In the genomic region with DNA sequence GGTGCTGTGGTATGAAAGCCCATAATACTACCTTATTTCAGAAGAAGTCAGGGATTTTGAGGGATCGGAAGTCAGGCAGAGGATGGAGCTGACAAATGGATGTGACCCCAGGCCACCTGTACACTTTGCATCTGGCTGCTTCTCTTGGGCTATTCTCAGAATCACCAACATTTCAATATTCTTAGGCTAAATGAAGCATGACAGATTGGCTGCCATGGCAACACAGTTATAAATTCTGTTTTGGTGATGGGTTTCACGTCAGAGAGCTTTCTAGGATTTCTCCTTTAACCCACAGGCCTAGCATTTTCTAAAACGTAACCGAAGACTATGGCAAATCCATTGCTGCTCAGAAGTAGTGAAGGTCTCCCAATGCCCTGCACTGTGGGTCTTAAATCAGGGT, we compare ENCODE assay signal across 27 mouse cellular contexts. TPM values are rescaled to one million over a fixed set of nuclear protein-coding genes. Genes with fewer than 3 reads are reported as not detected.
DNase-seq lines count a peak whose midpoint lies in the region; TF ChIP-seq lines count a peak whose summit lies in the region.
"Had no signal": no experiment of that assay in that cellular context is flagged by ENCODE, and none has a peak within 500 bp of the region (broad histone marks: within the 10 kb centered on the region; RNA-seq: fewer than 3 reads in every experiment).

No protein-coding gene starts in this region.

- no peak for TF ChIP-seq CTCF in CH12.LX (conservative IDR thresholded peaks at IDR 0.05 in 1 of 2, IDR thresholded peaks at IDR 0.05 in 1 of 2; ENCODE audit: low read depth in 2 of 2, low read length in 2 of 2)

- TF ChIP-seq POLR2A in CH12.LX (IDR thresholded peaks at IDR 0.05; ENCODE audit: low read depth, low read length): no peak

- in situ Hi-C loops in CH12.LX (cut with MboI; ENCODE audit: low pct_ligation_motif_present, low pct_unique_long_range_greater_than_20kb, low sequenced_read_pairs): no loop called here

- peak; percentile 27 for DNase-seq in embryo, embryonic 10.5 days (ENCODE audit: low spot score)
- DNase-seq in embryo, embryonic 11 days: no peak
- DNase-seq in left cerebral cortex, postnatal 25 days (ENCODE audit: low spot score in 2 of 2): peak; percentile 38 to 58
- DNase-seq in left cerebral cortex, adult 8-10 months (ENCODE audit: low spot score in 2 of 2): no peak
- DNase-seq in CH12.LX (ENCODE audit: extremely low read depth): peak; percentile 22
- peak; percentile 12 for DNase-seq in layer of hippocampus, adult 9-10 months (ENCODE audit: low spot score)
- DNase-seq in natural killer cell, adult 2 months (ENCODE audit: low spot score in 2 of 2): no peak
- no peak for DNase-seq in heart, postnatal 4 days
- DNase-seq: adrenal gland, adult 2 months; cerebellum, adult 2 months; cerebellum, postnatal 36 days; gastrocnemius, postnatal 14 days; heart, adult 11 months; heart, postnatal 10 days; kidney, adult 9 months; kidney, postnatal 14 days; liver; right cerebral cortex, postnatal 4 days; thymus, postnatal 14 days had no signal

- no peak for TF ChIP-seq EP300 in CH12.LX (IDR thresholded peaks at IDR 0.05; ENCODE audit: low read length)

- H3K4me3 ChIP-seq in CH12.LX (replicated peaks in 1 of 3; ENCODE audit: low read depth in 2 of 3, low read length in 2 of 3, poor library complexity in 1 of 3): no peak overlapping the region
- H3K4me3 ChIP-seq: embryonic facial prominence, embryonic 12.5 days; forebrain, embryonic 13.5 days; heart, embryonic 12.5 days; limb, embryonic 10.5 days had no signal

- H3K27me3 ChIP-seq in CH12.LX (replicated peaks): no peaks in the 10 kb centered on the region
- H3K27me3 ChIP-seq: embryonic facial prominence, embryonic 12.5 days; forebrain, embryonic 13.5 days; heart, embryonic 12.5 days had no signal

- no peak overlapping the region for H3K9ac ChIP-seq in CH12.LX (ENCODE audit: insufficient read depth, low read depth)
- H3K9ac ChIP-seq: embryonic facial prominence, embryonic 12.5 days; forebrain, embryonic 13.5 days; heart, embryonic 12.5 days had no signal

- no peaks in the 10 kb centered on the region for H3K36me3 ChIP-seq in CH12.LX (replicated peaks in 1 of 2; ENCODE audit: control insufficient read depth in 1 of 2, insufficient read depth in 1 of 2, low read length in 1 of 2)
- H3K36me3 ChIP-seq: embryonic facial prominence, embryonic 12.5 days; heart, embryonic 12.5 days; limb, embryonic 10.5 days had no signal

- no peak overlapping the region for H3K27ac ChIP-seq in CH12.LX (ENCODE audit: insufficient read depth, low read depth)
- H3K27ac ChIP-seq: embryonic facial prominence, embryonic 12.5 days; forebrain, embryonic 13.5 days; hindbrain, postnatal 0 days; limb, embryonic 10.5 days had no signal

- no peaks in the 10 kb centered on the region for H3K79me2 ChIP-seq in CH12.LX (replicated peaks; ENCODE audit: control insufficient read depth, extremely low read depth, insufficient read depth, poor library complexity, severe bottlenecking)

- peaks cover 4 to 11% of the 10 kb centered on the region in 2 experiments; a peak in 3 of 4 replicates for H3K4me1 ChIP-seq in CH12.LX (ENCODE audit: control insufficient read depth in 1 of 2, insufficient read depth in 2 of 2)
- H3K4me1 ChIP-seq: forebrain, embryonic 13.5 days; heart, embryonic 12.5 days; limb, embryonic 10.5 days had no signal

- dilution Hi-C loops in CH12.LX (cut with MboI; ENCODE audit: extremely low pct_ligation_motif_present, extremely low pct_unique_long_range_greater_than_20kb, low sequenced_read_pairs): no loop called here

- TF ChIP-seq RAD21 in CH12.LX (IDR thresholded peaks at IDR 0.05; ENCODE audit: low read depth, low read length): no peak

- H3K4me2 ChIP-seq in CH12.LX (ENCODE audit: insufficient read depth, low read depth, poor library complexity, severe bottlenecking): no peak overlapping the region
- H3K4me2 ChIP-seq: embryonic facial prominence, embryonic 12.5 days; forebrain, embryonic 13.5 days; heart, embryonic 12.5 days; midbrain, embryonic 11.5 days had no signal

- intact Hi-C loops in left cerebral cortex, postnatal 25 days (cut with DNase I): no loop called here

- no peaks in the 10 kb centered on the region for H3K9me3 ChIP-seq in CH12.LX (replicated peaks; ENCODE audit: low read length)
- H3K9me3 ChIP-seq: embryonic facial prominence, embryonic 12.5 days; forebrain, embryonic 13.5 days; heart, embryonic 12.5 days; limb, embryonic 10.5 days had no signal

TF ChIP-seq in CH12.LX, 34 proteins besides CTCF, POLR2A, EP300 and RAD21:
- no peak for TF ChIP-seq TCF12 (IDR thresholded peaks at IDR 0.05; ENCODE audit: low read depth, low read length)
- no peak for TF ChIP-seq PAX5 (IDR thresholded peaks at IDR 0.05; ENCODE audit: low read length)
- no peak for TF ChIP-seq JUND (conservative IDR thresholded peaks at IDR 0.05; ENCODE audit: low read depth, low read length)

RNA-seq across cellular contexts. Expression of a gene that starts 59.9 kb away (rescaled TPM):
- total RNA-seq in left cerebral cortex, postnatal 25 days (2021): 10 to 100 TPM; 18.6 to 20.2 TPM
- 10 to 100 TPM; 12.0 to 14.0 (median 13.2) TPM for total RNA-seq in left cerebral cortex, adult 8-10 months (2022)
- total RNA-seq in CH12.LX (2012; rRNA removed): not detected in 2 replicates
- total RNA-seq in CH12.LX (2014; rRNA removed): not detected in 2 replicates
- polyA plus RNA-seq in CH12.LX (2012; ENCODE audit: insufficient read length, low read depth): not detected in 2 replicates
- 1 to 10 TPM; 7.4 TPM for total RNA-seq in heart, postnatal 4 days (2021)
- total RNA-seq: monocyte, adult 5-6 weeks had no signal
- polyA plus RNA-seq: CD4-positive, CD25-positive, alpha-beta regulatory T cell, adult 4 months had no signal

Comparison
In these comparisons a context has a peak if more than half of its experiments do, and no peak if none do; other contexts are left out.
1. DNase-seq: peak in embryo, embryonic 10.5 days (single experiment), left cerebral cortex, postnatal 25 days (2 of 2), CH12.LX (single experiment) and layer of hippocampus, adult 9-10 months (single experiment); none in embryo, embryonic 11 days (single experiment), left cerebral cortex, adult 8-10 months (0 of 2), natural killer cell, adult 2 months (0 of 2) and heart, postnatal 4 days (single experiment).
2. RNA of a gene that starts 59.9 kb away (total RNA-seq): 18.6 to 20.2 TPM in left cerebral cortex, postnatal 25 days, 12.0 to 14.0 TPM in left cerebral cortex, adult 8-10 months and 7.4 TPM in heart, postnatal 4 days; not detected in CH12.LX; every median in the first group is over 4 times any median in the second.